ENCODE assay signal across 13 mouse cellular contexts in the genomic region with DNA sequence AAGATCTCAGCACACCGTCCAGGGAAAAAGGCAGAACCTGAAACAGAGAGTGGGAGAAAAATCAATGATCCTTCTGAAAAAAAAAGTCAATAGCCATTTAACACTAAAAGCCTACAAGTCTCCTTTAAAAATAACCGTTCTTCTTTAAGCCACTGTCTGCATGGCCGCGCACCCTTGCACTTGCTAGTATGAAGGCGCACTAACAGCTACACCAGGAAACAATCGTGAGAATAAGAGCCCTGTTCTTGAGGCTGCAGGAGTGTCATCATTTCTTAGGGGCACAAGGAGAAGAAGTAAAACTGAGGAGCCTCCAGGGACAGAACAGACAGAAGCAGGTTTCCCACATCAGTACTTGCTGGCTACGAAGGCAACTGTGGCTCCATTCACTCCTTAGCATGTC.
DNase-seq lines count a peak whose midpoint lies in the region; ATAC-seq and TF ChIP-seq lines count a peak whose summit lies in the region.
"Had no signal": no experiment of that assay in that cellular context is flagged by ENCODE, and none has a peak within 500 bp of the region (broad histone marks: within the 10 kb centered on the region; RNA-seq: fewer than 3 reads in every experiment).

No protein-coding gene starts in this region.

- H3K4me1 ChIP-seq in heart, embryonic 16.5 days (ENCODE audit: control insufficient read depth, insufficient read depth, low read length), result peaks cover 32% of the 10 kb centered on the region
- peaks cover 4% of the 10 kb centered on the region; the same call in 1 of the 2 replicates for H3K4me1 ChIP-seq in neural tube, embryonic 11.5 days (ENCODE audit: control insufficient read depth, insufficient read depth, low read length)
- H3K4me1 ChIP-seq: stomach, embryonic 15.5 days had no signal

- WGBS in heart, embryonic 16.5 days, result 88% methylated on average over 7 of the region's 7 CpGs
- 88% methylated on average over 7 of the region's 7 CpGs for WGBS in neural tube, embryonic 11.5 days

- H3K9ac ChIP-seq in heart, embryonic 16.5 days (ENCODE audit: low read length), result 0 out of 2 replicates have a peak overlapping the region, but pooled peaks have one; percentile 32
- no peak overlapping the region for H3K9ac ChIP-seq in neural tube, embryonic 11.5 days (ENCODE audit: low read length)
- H3K9ac ChIP-seq: liver, embryonic 14.5 days; stomach, embryonic 15.5 days had no signal

- no peak overlapping the region for H3K4me3 ChIP-seq in heart, embryonic 16.5 days (ENCODE audit: low read length)
- no peak overlapping the region for H3K4me3 ChIP-seq in layer of hippocampus, adult 2 months
- H3K4me3 ChIP-seq in neural tube, embryonic 11.5 days (ENCODE audit: low read depth, low read length), result no peak overlapping the region
- H3K4me3 ChIP-seq: stomach, embryonic 15.5 days had no signal

- no peak for TF ChIP-seq CTCF in layer of hippocampus, adult 2 months (conservative IDR thresholded peaks at IDR 0.05)

- H3K36me3 ChIP-seq in heart, embryonic 16.5 days (ENCODE audit: control insufficient read depth, insufficient read depth), result no peaks in the 10 kb centered on the region
- no peaks in the 10 kb centered on the region for H3K36me3 ChIP-seq in neural tube, embryonic 11.5 days (ENCODE audit: control insufficient read depth, insufficient read depth, low read length)

- no peak for ATAC-seq in heart, embryonic 16.5 days (replicated peaks; ENCODE audit: extremely low read depth, insufficient read depth, low FRiP score)
- ATAC-seq in neural tube, embryonic 11.5 days (ENCODE audit: insufficient read depth, low FRiP score, low TSS enrichment), result no peak
- ATAC-seq: CD4-positive, CD25-positive, alpha-beta regulatory T cell, adult 4 months had no signal

- H3K4me2 ChIP-seq in heart, embryonic 16.5 days (ENCODE audit: low read depth, low read length), result peak overlapping the region; percentile 8; the same call in 1 of the 2 replicates
- H3K4me2 ChIP-seq in neural tube, embryonic 11.5 days (ENCODE audit: low read depth), result no peak overlapping the region
- H3K4me2 ChIP-seq: stomach, embryonic 15.5 days had no signal

- no peaks in the 10 kb centered on the region for H3K9me3 ChIP-seq in heart, embryonic 16.5 days (replicated peaks; ENCODE audit: control insufficient read depth, low read length)
- H3K9me3 ChIP-seq in neural tube, embryonic 11.5 days (ENCODE audit: control insufficient read depth, low read length), result no peaks in the 10 kb centered on the region
- H3K9me3 ChIP-seq: megakaryocyte, embryonic 14.5 days; stomach, embryonic 15.5 days had no signal

- H3K27me3 ChIP-seq in heart, embryonic 16.5 days (ENCODE audit: control insufficient read depth, insufficient read depth, low read length), result no peaks in the 10 kb centered on the region
- no peaks in the 10 kb centered on the region for H3K27me3 ChIP-seq in neural tube, embryonic 11.5 days (ENCODE audit: control insufficient read depth, insufficient read depth, low read length)
- H3K27me3 ChIP-seq: megakaryocyte, embryonic 14.5 days; stomach, embryonic 15.5 days had no signal

- DNase-seq in heart, adult 9 months (ENCODE audit: low spot score in 2 of 2), result no peak
- no peak for DNase-seq in layer of hippocampus, adult 2 months (ENCODE audit: low spot score in 2 of 2)
- DNase-seq in layer of hippocampus, adult 18-20 months (ENCODE audit: low spot score in 2 of 2), result no peak
- no peak for DNase-seq in neural tube, embryonic 11.5 days (ENCODE audit: low spot score)
- DNase-seq in neural tube, embryonic 10.5 days (ENCODE audit: extremely low spot score, low spot score), result no peak
- no peak for DNase-seq in adrenal gland, postnatal 14 days
- DNase-seq: cerebellum, postnatal 25 days; right cerebral cortex, postnatal 4 days had no signal

- H3K27ac ChIP-seq in heart, embryonic 16.5 days (ENCODE audit: low read length), result peak overlapping the region; percentile 83
- H3K27ac ChIP-seq in layer of hippocampus, adult 2 months, result peak overlapping the region; percentile 66
- 0 out of 2 replicates have a peak overlapping the region, but pooled peaks have one; percentile 8 for H3K27ac ChIP-seq in neural tube, embryonic 11.5 days (ENCODE audit: low read depth, low read length)
- H3K27ac ChIP-seq: liver, embryonic 14.5 days; stomach, embryonic 15.5 days had no signal

Comparison
In these comparisons a context has a peak if more than half of its experiments do, and no peak if none do; other contexts are left out.
1. H3K27ac ChIP-seq: peak in every context shown above with its lines; median percentile 83 in heart, embryonic 16.5 days; 66 in layer of hippocampus, adult 2 months; 8 in neural tube, embryonic 11.5 days.